Comparison of ENCODE assay signal across 7 mouse cellular contexts in genomic region chr9:94536261-94536905, GRCm38 (mm10). TPM values are rescaled to one million over a fixed set of nuclear protein-coding genes. Genes with fewer than 3 reads are reported as not detected.
DNase-seq lines count a peak whose midpoint lies in the region; ATAC-seq and TF ChIP-seq lines count a peak whose summit lies in the region.

No protein-coding gene starts in this region.

- DNase-seq in lung, postnatal 4 days = no peak
- DNase-seq in adrenal gland, adult 8-10 months = no peak
- DNase-seq in left cerebral cortex, postnatal 25 days (ENCODE audit: low spot score in 2 of 2) = no peak

- ATAC-seq in lung, embryonic 16.5 days (ENCODE audit: low read depth) = no peak
- no peak for ATAC-seq in embryonic facial prominence, embryonic 12.5 days (ENCODE audit: insufficient number of reproducible peaks, insufficient read depth, low FRiP score, low TSS enrichment)
- ATAC-seq in intestine, postnatal 0 days = no peak
- ATAC-seq in stomach, embryonic 14.5 days (ENCODE audit: insufficient number of reproducible peaks, insufficient read depth, low FRiP score, low read depth) = no peak

- H3K4me1 ChIP-seq in lung, embryonic 16.5 days (replicated peaks; ENCODE audit: control insufficient read depth, insufficient read depth, low read length) = peaks cover 8% of the 10 kb centered on the region
- H3K4me1 ChIP-seq in embryonic facial prominence, embryonic 12.5 days = peaks cover 4% of the 10 kb centered on the region
- H3K4me1 ChIP-seq in intestine, postnatal 0 days (replicated peaks; ENCODE audit: control insufficient read depth, insufficient read depth, low read length) = no peaks in the 10 kb centered on the region
- peaks cover 8% of the 10 kb centered on the region; the same call in 1 of the 2 replicates for H3K4me1 ChIP-seq in stomach, embryonic 14.5 days (ENCODE audit: control insufficient read depth, insufficient read depth, low read length)

- H3K4me3 ChIP-seq in lung, embryonic 16.5 days (ENCODE audit: low read length) = peak overlapping the region; percentile 88
- H3K4me3 ChIP-seq in embryonic facial prominence, embryonic 12.5 days = peak overlapping the region; percentile 76
- peak overlapping the region; percentile 72 for H3K4me3 ChIP-seq in intestine, postnatal 0 days (ENCODE audit: low read depth, low read length)
- H3K4me3 ChIP-seq in stomach, embryonic 14.5 days (ENCODE audit: low read depth, low read length) = peak overlapping the region; percentile 77

- H3K4me2 ChIP-seq in lung, embryonic 16.5 days (ENCODE audit: low read depth, low read length) = peak overlapping the region; percentile 75
- peak overlapping the region; percentile 81 for H3K4me2 ChIP-seq in embryonic facial prominence, embryonic 12.5 days (replicated peaks)
- H3K4me2 ChIP-seq in intestine, postnatal 0 days (replicated peaks; ENCODE audit: low read depth) = peak overlapping the region; percentile 92
- H3K4me2 ChIP-seq in stomach, embryonic 14.5 days (replicated peaks; ENCODE audit: low read depth, low read length) = peak overlapping the region; percentile 66

- H3K9me3 ChIP-seq in lung, embryonic 16.5 days (ENCODE audit: control insufficient read depth, low read length) = no peaks in the 10 kb centered on the region
- no peaks in the 10 kb centered on the region for H3K9me3 ChIP-seq in embryonic facial prominence, embryonic 12.5 days
- no peaks in the 10 kb centered on the region for H3K9me3 ChIP-seq in intestine, postnatal 0 days (ENCODE audit: control insufficient read depth)
- no peaks in the 10 kb centered on the region for H3K9me3 ChIP-seq in stomach, embryonic 14.5 days (ENCODE audit: control insufficient read depth, low read depth, low read length)

- peak overlapping the region; percentile 91 for H3K9ac ChIP-seq in lung, embryonic 16.5 days (ENCODE audit: low read length)
- H3K9ac ChIP-seq in embryonic facial prominence, embryonic 12.5 days = peak overlapping the region; percentile 85
- H3K9ac ChIP-seq in intestine, postnatal 0 days (ENCODE audit: low read depth, low read length) = peak overlapping the region; percentile 71; the same call in 1 of the 2 replicates
- peak overlapping the region; percentile 74 for H3K9ac ChIP-seq in stomach, embryonic 14.5 days (replicated peaks; ENCODE audit: low read depth, low read length)

- TF ChIP-seq CTCF in intestine, postnatal 0 days (IDR thresholded peaks at IDR 0.05; ENCODE audit: low read depth) = no peak

- no peaks in the 10 kb centered on the region for H3K36me3 ChIP-seq in lung, embryonic 16.5 days (ENCODE audit: control insufficient read depth, insufficient read depth, low read length)
- no peaks in the 10 kb centered on the region for H3K36me3 ChIP-seq in embryonic facial prominence, embryonic 12.5 days
- H3K36me3 ChIP-seq in intestine, postnatal 0 days (ENCODE audit: control insufficient read depth, insufficient read depth) = no peaks in the 10 kb centered on the region
- no peaks in the 10 kb centered on the region for H3K36me3 ChIP-seq in stomach, embryonic 14.5 days (ENCODE audit: control insufficient read depth, insufficient read depth, low read length)

- under 1% methylated on average over 15 of the region's 15 CpGs for WGBS in lung, embryonic 16.5 days
- WGBS in embryonic facial prominence, embryonic 12.5 days = under 1% methylated on average over 15 of the region's 15 CpGs
- WGBS in intestine, postnatal 0 days = 2% methylated on average over 15 of the region's 15 CpGs
- under 1% methylated on average over 15 of the region's 15 CpGs for WGBS in stomach, embryonic 14.5 days

- intact Hi-C loops in left cerebral cortex, postnatal 25 days (cut with DNase I) = loop anchor here (5.0 kb wide), 5 partner anchors 76 to 1649 kb away; no protein-coding TSS in a partner anchor

- peak overlapping the region; percentile 98 for H3K27ac ChIP-seq in lung, embryonic 16.5 days (ENCODE audit: low read length)
- H3K27ac ChIP-seq in embryonic facial prominence, embryonic 12.5 days = peak overlapping the region; percentile 97
- no peak overlapping the region for H3K27ac ChIP-seq in intestine, postnatal 0 days (ENCODE audit: low read depth, low read length)
- peak overlapping the region; percentile 93; the same call in 1 of the 2 replicates for H3K27ac ChIP-seq in stomach, embryonic 14.5 days (ENCODE audit: low read length)

- H3K27me3 ChIP-seq in lung, embryonic 16.5 days (ENCODE audit: control insufficient read depth, insufficient read depth, low read depth, low read length) = no peaks in the 10 kb centered on the region
- H3K27me3 ChIP-seq in embryonic facial prominence, embryonic 12.5 days = no peaks in the 10 kb centered on the region
- no peaks in the 10 kb centered on the region for H3K27me3 ChIP-seq in intestine, postnatal 0 days (replicated peaks; ENCODE audit: control insufficient read depth, insufficient read depth, low read length)
- no peaks in the 10 kb centered on the region for H3K27me3 ChIP-seq in stomach, embryonic 14.5 days (ENCODE audit: control insufficient read depth, insufficient read depth, low read length)

RNA-seq across cellular contexts. Expression of gene 1190002N15Rik, which starts 1.5 kb away (rescaled TPM):
- polyA plus RNA-seq in lung, embryonic 16.5 days (2015; fragmentation: Nextera tagmentation; extraction: Ambion mirVana) = 6.9 and 7.7 TPM in 2 replicates
- 29.9 and 40.4 TPM in 2 replicates for polyA plus RNA-seq in embryonic facial prominence, embryonic 12.5 days (2016; fragmentation: Nextera tagmentation; extraction: Ambion mirVana)
- polyA plus RNA-seq in intestine, postnatal 0 days (2015; fragmentation: Nextera tagmentation; extraction: Ambion mirVana) = 18.5 and 19.7 TPM in 2 replicates
- 12.4 and 14.2 TPM in 2 replicates for polyA plus RNA-seq in stomach, embryonic 14.5 days (2014; fragmentation: Nextera tagmentation; extraction: Ambion mirVana)
- 10 to 100 TPM; 14.0 to 21.4 (median 17.1) TPM for total RNA-seq in adrenal gland, adult 8-10 months (2022)
- total RNA-seq in left cerebral cortex, postnatal 25 days (2021) = 10 to 100 TPM; 35.6 to 46.1 TPM
